Mouse (Mus musculus) cerebellum, adult 8-10 months (tissue): ENCODE results near the gene Tbxas1.

Experiments used
- DNase-seq: peaks from one replicate; pipeline ENCODE4 v3.0.0; 2022

Gene Tbxas1

DNA sequence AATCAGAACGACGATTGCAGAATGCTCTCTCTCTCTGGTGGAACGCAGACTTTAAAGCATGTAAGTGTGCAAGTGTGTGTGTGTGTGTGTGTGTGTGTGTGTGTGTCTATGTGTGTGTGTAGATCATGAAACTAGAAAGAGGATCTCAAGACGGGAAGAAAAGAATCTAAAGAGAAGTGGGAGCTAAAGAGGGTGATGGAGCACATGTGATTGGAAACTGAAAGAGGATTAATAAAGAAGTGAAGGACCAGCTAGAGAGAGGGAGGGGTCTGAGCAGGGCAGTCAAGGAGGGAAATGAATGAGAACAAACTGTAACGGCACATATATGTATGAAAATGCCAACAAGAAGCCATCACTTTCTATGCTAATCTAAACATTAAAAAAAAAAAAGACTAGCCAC is 92.8 kb downstream of the Tbxas1 start:
- no peak for DNase-seq

DNA sequence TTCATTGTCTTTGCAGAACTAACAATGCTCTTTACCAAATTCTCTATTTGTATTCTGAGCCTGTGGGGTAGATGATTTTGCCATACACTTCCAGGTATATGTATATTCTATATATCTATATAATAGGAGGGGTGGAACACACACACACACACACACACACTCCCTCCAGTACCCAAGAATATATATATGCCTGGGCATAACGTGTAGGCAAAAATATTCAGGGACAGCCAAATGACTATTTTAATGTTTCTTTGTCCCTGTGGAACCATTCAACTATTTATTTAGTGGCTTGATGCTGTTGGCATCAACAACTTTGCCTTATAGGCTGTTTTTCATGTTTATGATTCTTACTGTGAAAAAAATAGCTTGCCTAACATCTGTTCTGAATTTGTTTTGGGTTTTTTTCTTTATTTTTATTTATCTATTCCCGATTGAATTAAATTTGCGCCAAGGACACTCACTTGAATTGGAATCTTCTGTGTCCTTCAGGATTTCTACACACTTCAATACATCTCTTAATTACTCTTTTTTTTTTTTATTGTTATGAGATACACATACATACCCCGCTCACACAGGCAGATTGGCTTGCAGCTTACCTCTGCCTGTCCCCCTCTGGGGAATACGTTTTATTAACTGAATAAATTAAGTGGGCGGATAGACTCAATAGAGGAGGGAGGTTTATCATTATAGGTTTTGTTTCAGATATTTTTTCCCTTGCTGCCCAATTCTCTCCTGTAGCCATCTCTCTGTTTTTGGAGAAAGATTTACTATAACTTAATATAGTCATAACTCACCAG is 94.9 kb downstream of the Tbxas1 start:
- no peak for DNase-seq

DNA sequence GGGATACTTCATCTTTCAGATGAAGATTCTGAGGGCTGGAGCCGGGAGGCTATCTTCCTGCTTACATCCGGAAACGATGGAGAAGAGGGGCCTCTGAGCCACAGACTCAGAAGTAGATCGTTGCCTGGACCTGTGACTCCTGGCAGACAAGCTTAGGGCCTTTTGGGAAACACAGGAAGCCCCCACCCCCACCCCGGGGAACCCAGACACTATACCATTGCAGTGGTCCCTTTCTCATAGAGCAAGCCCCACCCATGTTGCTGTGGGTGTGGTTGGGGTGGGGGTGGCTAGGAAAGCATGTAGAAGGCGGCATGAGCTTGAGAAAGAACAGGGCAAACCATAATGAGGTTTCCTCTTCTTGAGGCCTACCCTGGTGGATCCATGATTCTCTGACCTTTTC is 95.6 kb downstream of the Tbxas1 start:
- DNase-seq: no peak

DNA sequence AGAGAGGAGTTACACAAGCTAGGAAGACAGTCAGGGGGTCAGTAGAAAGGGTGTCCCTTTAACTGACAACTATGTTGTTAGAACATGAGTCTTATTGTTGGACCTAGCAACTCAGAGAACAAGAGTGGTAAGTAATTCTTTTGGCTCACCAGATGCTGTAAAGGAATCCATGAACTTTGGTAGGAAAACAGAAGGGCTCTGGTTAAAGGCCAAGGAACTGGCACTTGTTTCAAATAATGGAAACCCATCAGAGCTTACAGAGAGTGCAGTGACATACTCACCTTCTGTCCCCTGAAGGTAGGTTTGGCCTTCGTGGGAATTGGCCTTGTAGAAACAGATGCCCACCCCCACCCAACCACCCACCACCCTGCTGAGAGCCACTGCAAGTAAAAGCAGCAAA is 97.6 kb downstream of the Tbxas1 start:
- no peak for DNase-seq

DNA sequence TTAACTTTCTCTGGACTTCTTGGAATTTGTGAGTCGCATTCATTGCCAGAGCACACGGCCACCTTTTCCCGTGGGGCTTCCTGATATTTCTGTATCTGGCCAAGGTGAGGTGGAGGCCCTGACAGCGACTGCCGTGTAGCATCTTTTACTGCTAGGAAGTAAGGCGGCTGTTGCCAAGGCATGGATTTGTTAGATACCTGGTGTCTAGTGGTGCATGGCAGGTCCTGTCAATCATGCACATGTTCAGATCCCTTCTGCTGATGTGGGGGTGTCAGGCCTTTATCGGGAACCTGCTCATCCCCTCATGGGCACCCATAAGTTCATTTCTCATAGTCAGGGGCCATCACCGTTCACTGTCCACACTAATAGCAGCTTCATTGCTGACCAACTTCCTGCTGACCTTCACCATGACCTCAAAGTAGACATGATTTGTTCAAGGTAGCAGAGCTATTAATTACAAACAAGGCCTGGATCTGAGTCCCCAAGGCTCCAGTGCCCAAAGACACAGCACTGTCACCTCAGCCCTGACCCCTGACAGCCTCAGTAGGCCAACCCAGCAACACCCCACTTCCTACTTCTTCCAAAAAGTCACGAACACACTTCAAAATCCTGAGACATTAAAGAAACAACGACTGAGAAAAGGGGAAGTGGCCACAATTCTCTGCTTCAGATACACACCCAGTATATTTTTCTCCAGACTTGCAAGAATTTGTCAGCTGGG is 98.4 kb downstream of the Tbxas1 start:
- DNase-seq: no peak

GRCm38 (mm10) chr6:38974162-38974525 is 98.9 kb downstream of the Tbxas1 start:
- no peak for DNase-seq

GRCm38 (mm10) chr6:38974536-38975268 is 99.5 kb downstream of the Tbxas1 start:
- no peak for DNase-seq

DNA sequence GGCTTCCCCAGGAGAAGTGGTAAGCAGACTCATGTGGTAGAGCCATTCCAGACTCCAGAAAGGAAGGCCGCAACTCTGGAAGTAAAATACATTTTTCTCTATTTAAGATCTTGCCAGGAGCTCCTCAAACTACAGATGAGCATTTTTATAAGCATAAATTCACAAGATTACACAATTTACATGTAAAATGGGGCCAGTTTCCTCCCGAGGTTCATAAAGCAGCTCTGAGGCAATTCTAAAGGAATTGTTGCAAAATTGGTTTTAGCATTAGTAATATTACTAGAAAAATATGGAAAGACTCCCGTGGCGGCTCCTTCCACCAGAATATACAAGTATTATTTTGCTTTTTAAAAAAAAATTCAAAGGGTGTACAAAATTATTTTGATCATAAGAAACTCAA is 100.7 kb downstream of the Tbxas1 start:
- DNase-seq: no peak

DNA sequence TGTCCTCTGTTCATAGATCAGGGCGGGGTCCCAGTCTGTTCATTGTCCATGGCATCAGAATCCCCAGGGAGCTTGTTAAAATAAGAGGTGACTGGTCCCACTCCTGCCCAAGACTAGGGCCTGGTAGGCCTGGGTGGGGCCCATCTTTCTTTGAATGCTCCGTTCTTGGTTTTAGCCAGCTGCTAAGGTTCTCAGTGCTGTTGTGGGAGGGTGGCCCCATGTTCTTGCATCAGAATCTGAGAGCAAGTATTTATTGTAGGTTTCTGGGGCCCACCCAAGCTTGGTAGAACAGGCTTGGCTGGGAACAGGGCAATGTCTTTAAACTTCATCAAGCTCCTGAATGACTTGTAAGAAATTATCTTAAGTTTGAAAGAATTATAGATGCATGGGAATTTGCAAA is 101.2 kb downstream of the Tbxas1 start:
- no peak for DNase-seq

- no peak for DNase-seq
Observed at GRCm38 (mm10) chr6:38980921-38981715, 105.9 kb downstream of the Tbxas1 start.

- DNase-seq: no peak
Observed at GRCm38 (mm10) chr6:38982071-38982470, 106.9 kb downstream of the Tbxas1 start.

- DNase-seq: no peak
Observed at GRCm38 (mm10) chr6:38982656-38983055, 107.5 kb downstream of the Tbxas1 start.

DNA sequence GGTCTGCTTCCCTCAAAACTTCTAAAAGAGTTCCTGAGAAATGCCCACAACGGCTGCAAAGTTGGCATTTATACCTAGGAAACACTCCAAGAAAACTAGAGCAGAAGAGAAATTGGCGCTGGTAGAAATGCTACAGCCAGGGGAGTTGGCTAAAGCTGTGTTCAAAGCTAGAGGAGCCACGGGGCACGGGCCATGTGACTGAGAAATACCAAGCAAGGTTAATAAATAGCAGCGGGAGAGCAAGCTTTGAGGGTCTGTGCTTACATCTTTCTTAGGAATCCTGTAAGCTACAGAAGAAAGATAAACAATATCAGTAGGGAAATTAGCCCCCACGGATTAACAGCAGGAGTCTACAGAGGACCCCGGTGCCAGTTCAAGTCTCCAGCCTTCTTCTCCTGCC is 107.9 kb downstream of the Tbxas1 start:
- DNase-seq: no peak

DNA sequence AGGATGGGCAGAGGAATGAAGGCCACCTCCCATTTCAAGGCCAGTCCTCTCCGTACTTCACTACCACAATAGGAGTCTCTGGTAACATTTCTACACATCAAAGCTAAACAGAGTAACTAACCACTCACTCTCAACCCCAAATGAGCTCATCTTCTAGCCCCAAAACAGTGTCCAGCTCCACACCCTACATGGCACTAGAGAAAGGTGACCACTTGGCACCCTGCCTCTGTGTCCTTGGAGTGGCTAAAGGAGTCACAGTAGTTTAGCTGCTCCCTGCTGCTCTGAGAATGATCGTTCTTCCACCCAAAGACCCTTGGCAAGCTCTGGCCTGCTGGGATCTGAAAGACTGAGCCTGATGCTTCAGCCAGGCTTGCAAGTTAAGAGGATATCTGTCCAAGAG is 109.4 kb downstream of the Tbxas1 start:
- DNase-seq: no peak

DNA sequence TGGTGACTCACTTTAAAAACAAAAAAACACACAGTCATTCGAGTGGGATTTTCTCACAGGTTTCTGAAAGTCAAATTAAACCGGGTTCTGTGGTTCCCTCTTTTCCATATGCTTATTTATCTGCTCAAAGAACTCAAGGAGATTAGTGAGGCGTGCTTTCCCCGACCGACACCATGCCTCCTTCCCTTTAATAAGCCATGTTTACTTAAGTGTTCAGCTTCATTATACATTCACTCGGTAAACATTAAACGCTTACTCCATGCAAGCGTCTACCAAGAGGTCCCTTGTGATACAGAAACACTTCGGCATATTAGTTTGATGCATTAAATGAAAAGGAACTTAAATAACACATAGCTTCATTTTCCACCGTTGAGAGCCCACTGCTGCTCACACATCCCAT is 111.4 kb downstream of the Tbxas1 start:
- no peak for DNase-seq

DNA sequence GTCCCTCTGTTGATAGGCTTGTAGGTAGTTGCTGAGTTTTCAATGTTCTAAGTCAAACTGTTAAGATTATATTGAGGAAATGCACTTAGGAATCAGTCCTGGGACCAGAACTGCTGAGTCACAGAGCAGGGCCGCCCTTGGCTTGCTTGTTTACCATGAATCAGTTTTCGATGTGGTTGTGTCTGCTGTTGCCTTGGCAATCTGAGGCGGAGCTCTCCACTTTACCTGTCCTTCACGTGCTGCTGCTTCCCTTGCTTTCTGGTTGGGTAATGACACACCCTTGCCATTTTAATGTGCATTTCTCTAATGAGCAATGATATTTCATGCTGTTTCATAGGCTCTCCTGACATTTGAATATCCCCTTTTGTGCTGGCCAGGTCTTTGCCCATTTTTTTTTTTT is 116.8 kb downstream of the Tbxas1 start:
- no peak for DNase-seq

DNA sequence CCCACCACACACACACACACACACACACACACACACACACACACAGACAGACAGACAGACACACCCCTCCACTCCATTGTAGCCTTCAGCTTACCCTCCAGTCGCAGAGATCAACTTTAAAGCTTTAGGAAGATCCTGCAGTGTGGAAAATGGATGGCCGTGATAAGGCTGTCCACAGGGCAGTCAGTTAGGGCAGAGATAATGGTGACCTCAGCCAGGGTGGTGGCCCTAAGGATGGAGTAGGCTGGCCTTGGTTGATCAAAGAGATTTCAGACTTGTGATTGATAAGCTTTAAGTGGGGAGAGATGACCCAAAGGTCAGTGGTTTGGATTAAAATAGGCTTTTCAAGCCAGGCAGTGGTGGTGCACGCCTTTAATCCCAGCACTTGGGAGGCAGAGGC is 120.6 kb downstream of the Tbxas1 start:
- no peak for DNase-seq

- no peak for DNase-seq
Observed at GRCm38 (mm10) chr6:38997838-38998237, 122.6 kb downstream of the Tbxas1 start.

DNA sequence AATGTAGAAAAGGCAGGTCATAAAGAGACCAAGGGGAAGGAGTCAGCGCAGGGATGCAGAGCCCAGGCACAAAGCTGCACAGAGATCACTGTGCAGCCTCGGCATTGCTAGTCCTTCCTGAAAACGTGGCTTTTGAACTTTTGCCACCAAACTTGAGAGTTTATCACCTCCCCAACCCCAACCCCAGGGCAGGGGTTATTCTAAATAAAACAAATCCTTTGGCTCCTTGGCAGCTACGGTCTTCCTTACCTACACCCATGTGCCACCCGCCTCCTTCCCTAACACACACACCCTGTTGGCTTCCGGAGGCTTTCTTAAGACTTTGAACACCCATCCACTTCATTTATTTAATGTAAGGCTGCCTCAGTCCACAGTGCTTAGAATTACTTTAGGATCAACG is 127.9 kb downstream of the Tbxas1 start:
- DNase-seq: no peak

DNA sequence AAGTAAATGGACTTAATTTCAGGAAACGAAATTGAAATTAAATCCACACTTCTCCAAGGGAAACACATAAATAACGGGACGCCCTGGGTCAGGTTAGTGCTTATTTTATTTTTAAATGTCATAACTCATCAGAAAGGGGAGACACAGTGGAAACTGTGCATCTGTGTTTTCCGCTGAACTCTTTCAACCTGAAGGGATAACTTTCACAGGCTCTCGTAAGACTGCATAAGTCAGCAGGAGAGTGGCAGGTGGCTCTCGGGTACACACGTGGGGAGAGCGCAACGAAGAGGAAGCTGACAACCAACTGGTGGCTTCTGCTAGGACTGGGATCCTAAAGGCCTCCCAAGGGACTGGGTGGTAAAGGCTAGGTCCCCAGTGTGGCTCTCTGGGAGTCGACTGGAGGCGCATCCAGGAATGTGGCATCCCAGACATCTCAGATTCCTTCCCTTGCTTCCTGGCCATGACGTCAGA is 128.8 kb downstream of the Tbxas1 start:
- no peak for DNase-seq

DNA sequence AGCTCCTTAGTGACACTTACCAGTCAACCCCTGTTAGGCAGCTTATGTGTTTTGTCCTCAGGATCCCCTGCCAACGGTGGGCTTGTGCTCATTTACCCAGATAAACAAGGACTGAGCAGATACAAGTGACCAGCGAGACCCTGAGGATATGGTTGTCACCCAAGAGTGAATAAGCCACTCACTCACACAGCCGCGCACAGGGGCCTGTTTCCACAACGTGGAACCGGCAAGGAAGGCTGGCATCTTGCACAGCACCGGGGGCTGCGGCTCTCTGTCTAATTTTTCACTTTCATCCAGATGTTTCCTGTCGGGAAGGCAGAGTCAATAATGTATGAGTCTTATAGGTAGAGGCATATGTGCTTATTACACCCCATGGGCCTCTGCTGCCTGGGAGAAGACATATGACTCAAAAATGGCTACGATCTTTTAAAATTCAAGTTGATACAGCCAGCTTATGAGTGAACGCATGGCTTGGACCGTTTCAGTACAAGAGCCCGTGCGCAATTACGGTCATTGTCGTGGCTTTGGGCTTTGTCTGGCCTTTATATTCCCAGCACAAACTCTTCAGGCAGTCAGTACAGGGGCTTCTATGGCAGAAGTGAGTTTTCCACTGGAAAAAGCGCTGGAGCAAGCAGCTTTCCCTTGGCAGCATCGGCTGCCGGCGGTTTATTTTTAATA is 130.2 kb downstream of the Tbxas1 start:
- no peak for DNase-seq

DNA sequence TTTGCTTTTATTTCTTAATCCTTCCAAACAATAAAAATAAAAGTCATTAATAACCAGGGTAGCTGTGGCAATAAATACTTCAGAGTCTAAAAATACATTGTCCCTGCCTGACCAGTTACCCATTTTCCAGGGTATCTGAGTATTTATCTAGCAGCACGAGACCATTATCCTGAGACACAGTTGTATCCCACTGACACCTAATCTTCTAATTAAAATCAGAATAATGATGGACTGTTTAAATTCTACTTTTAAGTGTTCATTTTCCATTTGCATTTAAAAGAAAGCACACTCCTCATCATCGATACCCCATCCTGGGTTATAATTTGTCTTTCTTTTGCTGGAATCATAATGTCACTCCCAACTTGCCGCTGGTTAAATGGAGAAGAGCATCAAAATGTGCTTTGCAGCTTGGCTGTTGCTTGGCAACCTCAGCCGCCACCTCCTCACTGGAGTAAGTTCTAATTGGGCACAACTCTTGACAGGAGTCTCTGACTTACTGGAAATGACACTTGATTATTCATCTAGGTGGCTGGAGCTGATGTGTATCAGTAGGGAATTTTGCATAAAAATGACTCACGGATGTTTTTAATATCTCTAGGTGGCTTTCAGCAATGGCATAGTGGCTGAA is 130.9 kb downstream of the Tbxas1 start:
- DNase-seq: no peak
